Mouse (Mus musculus) adrenal gland, adult 18-20 months (tissue): Measurements from ENCODE around the gene Gata1. TPM values are rescaled to one million over a fixed set of nuclear protein-coding genes. Genes with fewer than 3 reads are reported as not detected.
"Not testable (repeated sequence)": the region's sequence is repeated elsewhere in the genome, so short reads cannot be mapped to it uniquely, and the experiment has no call there.

Experiments
- DNase-seq, 2 experiments: peaks; one replicate each; pipeline ENCODE4 v3.0.0; 2021 to 2022; ENCODE audit warnings: low spot score in 2 of 2
- total RNA-seq, 2 experiments: library from RNA; stranded (reverse); gene quantifications; 1 replicate in 1 of 2; 2 replicates in 1 of 2; pipeline ENCODE4 v1.2.3; 2021

Gene Gata1
- total RNA-seq, 2 experiments from 2014 or later: not detected

GRCm38 (mm10) chrX:7966161-7966560 lies 11.7 kb downstream of the Gata1 start:
- no peak for DNase-seq

GRCm38 (mm10) chrX:7963829-7964626 lies 13.8 kb downstream of the Gata1 start:
- DNase-seq: no peak

- no peak for DNase-seq
Measured at GRCm38 (mm10) chrX:7958868-7959267, 19.0 kb downstream of the Gata1 start.

- no peak for DNase-seq
Measured at GRCm38 (mm10) chrX:7950091-7950490, 27.8 kb downstream of the Gata1 start.

GRCm38 (mm10) chrX:7947900-7948492 lies 29.9 kb downstream of the Gata1 start:
- DNase-seq: peak; percentile 73

- DNase-seq: no peak
Measured at GRCm38 (mm10) chrX:7947108-7947899, 30.6 kb downstream of the Gata1 start, which contains the start of gene Hdac6. Gene Hdac6 (minus strand): TSS chrX:7947889.

- no peak for DNase-seq
Measured at GRCm38 (mm10) chrX:7945618-7946017, 32.3 kb downstream of the Gata1 start.

GRCm38 (mm10) chrX:7937667-7938066 lies 40.2 kb downstream of the Gata1 start:
- no peak for DNase-seq

GRCm38 (mm10) chrX:7936874-7937273 lies 41.0 kb downstream of the Gata1 start:
- DNase-seq: no peak

GRCm38 (mm10) chrX:7928270-7928790 lies 49.5 kb downstream of the Gata1 start, which contains the start of gene Eras:
Gene Eras (minus strand): TSS chrX:7928607.
- DNase-seq: no peak

GRCm38 (mm10) chrX:7927116-7927515 lies 50.8 kb downstream of the Gata1 start:
- no peak for DNase-seq

- DNase-seq: no peak
Measured at GRCm38 (mm10) chrX:7926266-7926665, 51.6 kb downstream of the Gata1 start.

- DNase-seq: no peak
Measured at GRCm38 (mm10) chrX:7922032-7922431, 55.8 kb downstream of the Gata1 start.

- no peak for DNase-seq
Measured at GRCm38 (mm10) chrX:7919601-7920383, 58.1 kb downstream of the Gata1 start, which contains the start of gene Pcsk1n. Gene Pcsk1n (plus strand): TSS chrX:7919822.

- DNase-seq: not testable (repeated sequence)
Measured at GRCm38 (mm10) chrX:7917960-7918359, 59.9 kb downstream of the Gata1 start.

- not testable (repeated sequence) for DNase-seq
Measured at GRCm38 (mm10) chrX:7915669-7916068, 62.2 kb downstream of the Gata1 start.

GRCm38 (mm10) chrX:7910473-7910872 lies 67.4 kb downstream of the Gata1 start:
- no peak for DNase-seq
